Mouse (Mus musculus) E14TG2a.4 (cell line): ENCODE data around the gene 4930407I10Rik.

Experiments used
- H3K27me3 ChIP-seq: 2 replicates; pipeline ENCODE4 v1.6.1; 2014; ENCODE audit warnings: low read length, control low read depth; ENCODE audit not compliant: insufficient read depth
- H3K36me3 ChIP-seq: 2 replicates; pipeline ENCODE4 v1.6.1; 2014; ENCODE audit warnings: low read length, control low read depth; ENCODE audit not compliant: insufficient read depth
- H3K4me1 ChIP-seq: replicated peaks from 2 replicates; pipeline ENCODE4 v1.6.1; 2014; ENCODE audit warnings: low read depth, low read length, control low read depth
- H3K4me3 ChIP-seq: replicated peaks from 2 replicates; pipeline ENCODE4 v1.5.1; 2014; ENCODE audit warnings: mild to moderate bottlenecking, low read length
- H3K9me3 ChIP-seq: 2 replicates; pipeline ENCODE4 v1.6.1; 2014; ENCODE audit warnings: low read length, control low read depth
- CTCF ChIP-seq: conservative IDR thresholded peaks from 2 replicates; pipeline ENCODE4 v1.5.1; 2014; ENCODE audit warnings: low read length
- NANOG ChIP-seq: IDR thresholded peaks from 2 replicates; pipeline ENCODE4 v1.6.1; 2014; ENCODE audit warnings: borderline replicate concordance, low read length, mixed read lengths
- POU5F1 ChIP-seq: IDR thresholded peaks from 2 replicates; pipeline ENCODE4 v1.6.1; 2014; ENCODE audit warnings: low read length, borderline replicate concordance

Gene 4930407I10Rik

GRCm38 (mm10) chr15:82044166-82044784, 14.7 kb upstream of the 4930407I10Rik start:
- H3K4me1 ChIP-seq = peaks cover 61% of the 10 kb centered on the region

GRCm38 (mm10) chr15:82046246-82046891, 12.6 kb upstream of the 4930407I10Rik start:
- no peaks in the 10 kb centered on the region for H3K9me3 ChIP-seq
- peak overlapping the region; percentile 100 for H3K4me3 ChIP-seq
- peaks cover 45% of the 10 kb centered on the region for H3K4me1 ChIP-seq
- H3K36me3 ChIP-seq = peaks cover 39% of the 10 kb centered on the region
- TF ChIP-seq POU5F1 (no peak), NANOG (no peak), CTCF (no peak)
- H3K27me3 ChIP-seq = no peaks in the 10 kb centered on the region

More at GRCm38 (mm10) chr15:82044166-82044784, 14.7 kb upstream of the 4930407I10Rik start:
- no peaks in the 10 kb centered on the region for H3K9me3 ChIP-seq
- H3K36me3 ChIP-seq = peaks cover 58% of the 10 kb centered on the region
- peak overlapping the region; percentile 14; the same call in 1 of the 2 replicates for H3K4me3 ChIP-seq
- TF ChIP-seq NANOG (no peak), POU5F1 (no peak), CTCF (peak; percentile 35)
- no peaks in the 10 kb centered on the region for H3K27me3 ChIP-seq

- TF ChIP-seq CTCF (no peak), POU5F1 (no peak), NANOG (no peak)
- H3K4me1 ChIP-seq = peaks cover 44% of the 10 kb centered on the region
- peaks cover under 1% of the 10 kb centered on the region; the same call in 1 of the 2 replicates for H3K27me3 ChIP-seq
- H3K36me3 ChIP-seq = peaks cover 36% of the 10 kb centered on the region
- H3K4me3 ChIP-seq = peak within 1 kb of the TSS; percentile 100
- no peaks in the 10 kb centered on the region for H3K9me3 ChIP-seq
These were observed 11.7 kb upstream of the 4930407I10Rik start, which contains the start of gene Snu13 for GRCm38 (mm10) chr15:82047080-82047883. TSS of gene Snu13 (minus strand) at chr15:82047598.

- Histone ChIP-seq H3K27me3 (peaks cover 19% of the 10 kb centered on the region), H3K4me3 (no peak overlapping the region), H3K36me3 (no peaks in the 10 kb centered on the region), H3K4me1 (peaks cover 6% of the 10 kb centered on the region), H3K9me3 (no peaks in the 10 kb centered on the region)
- no peak for TF ChIP-seq POU5F1
- TF ChIP-seq CTCF = no peak
- no peak for TF ChIP-seq NANOG
These were observed 6.4 kb upstream of the 4930407I10Rik start for GRCm38 (mm10) chr15:82052544-82052943.

- Histone ChIP-seq H3K36me3 (no peaks in the 10 kb centered on the region), H3K4me1 (peaks cover 13% of the 10 kb centered on the region), H3K27me3 (peaks cover 96% of the 10 kb centered on the region), H3K4me3 (no peak overlapping the region), H3K9me3 (no peaks in the 10 kb centered on the region)
- no peak for TF ChIP-seq POU5F1
- TF ChIP-seq NANOG = no peak
- no peak for TF ChIP-seq CTCF
These were observed 5.0 kb downstream of the 4930407I10Rik start for GRCm38 (mm10) chr15:82063909-82064308.

- no peak for TF ChIP-seq NANOG
- peak; percentile 81 for TF ChIP-seq CTCF
- H3K4me1 ChIP-seq = peaks cover 19% of the 10 kb centered on the region
- peaks cover 98% of the 10 kb centered on the region for H3K27me3 ChIP-seq
- H3K9me3 ChIP-seq = peaks cover 7% of the 10 kb centered on the region; the same call in 1 of the 2 replicates
- no peak overlapping the region for H3K4me3 ChIP-seq
- no peaks in the 10 kb centered on the region for H3K36me3 ChIP-seq
These were observed 6.6 kb downstream of the 4930407I10Rik start for GRCm38 (mm10) chr15:82065511-82065910.

- Histone ChIP-seq H3K9me3 (peaks cover 10% of the 10 kb centered on the region; the same call in 1 of the 2 replicates), H3K4me1 (peaks cover 25% of the 10 kb centered on the region), H3K4me3 (peak within 1 kb of the TSS; percentile 65), H3K36me3 (no peaks in the 10 kb centered on the region), H3K27me3 (peaks cover 87% of the 10 kb centered on the region)
- TF ChIP-seq POU5F1 = no peak
- TF ChIP-seq NANOG = no peak
- no peak for TF ChIP-seq CTCF
These were observed 10.9 kb downstream of the 4930407I10Rik start, which contains the start of gene Mei1 for GRCm38 (mm10) chr15:82069898-82070297. TSS of gene Mei1 (plus strand) at chr15:82069996.
